Mouse (Mus musculus) CH12F3 (cell line): ENCODE measurements around the gene Rfc2.

Experiments
- in situ Hi-C: fragments of 300-500 bp; cut with MboI; formaldehyde crosslinking; loops from 2 replicates; pipeline ENCODE4 v1.14.3; 2020; ENCODE audit warnings: low sequenced_read_pairs

Gene Rfc2

DNA sequence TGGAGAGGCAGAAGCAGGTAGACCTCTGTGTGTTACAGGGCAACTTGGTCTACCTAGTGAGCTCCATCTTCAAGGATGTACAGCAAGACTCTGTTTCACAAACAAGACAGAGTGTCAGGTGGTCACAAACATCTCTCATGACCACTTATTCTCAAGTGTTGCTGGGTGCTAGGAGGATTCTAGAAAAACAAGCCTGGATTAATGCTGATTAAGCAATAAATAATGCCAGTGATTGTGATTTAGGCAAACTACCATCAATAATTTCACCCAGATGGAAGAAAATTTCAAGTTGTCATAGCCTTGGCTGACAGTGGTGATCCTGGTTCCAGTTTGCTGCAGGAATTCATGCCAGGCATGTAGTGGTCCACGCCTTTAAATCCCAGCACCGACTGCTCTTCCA, 16.9 kb upstream of the Rfc2 start:
- in situ Hi-C loops: no loop called here

DNA sequence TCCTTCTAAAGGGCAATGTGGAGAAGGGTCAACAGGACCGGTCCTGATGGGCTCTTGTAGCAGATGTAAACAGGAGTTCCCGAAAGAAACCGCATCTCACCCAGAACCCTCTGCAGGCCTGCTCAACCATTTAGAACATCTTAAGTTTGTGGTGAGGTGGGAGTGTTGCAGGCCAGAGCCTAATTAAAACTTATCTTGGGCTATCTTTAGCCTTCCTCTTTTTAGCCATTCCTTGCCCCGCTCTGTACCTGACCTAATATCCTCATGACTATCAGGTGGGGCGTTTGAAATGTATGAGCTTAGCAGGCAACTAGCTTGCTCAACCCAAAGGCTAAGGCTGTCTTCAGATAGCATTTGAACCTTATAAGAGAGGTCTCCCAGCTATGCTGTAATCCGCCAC, 15.5 kb upstream of the Rfc2 start:
- in situ Hi-C loops: no loop called here

- in situ Hi-C loops: no loop called here
Observed at GRCm38 (mm10) chr5:134567445-134567844, 13.7 kb upstream of the Rfc2 start.

GRCm38 (mm10) chr5:134568030-134568429, 13.1 kb upstream of the Rfc2 start:
- in situ Hi-C loops: no loop called here

DNA sequence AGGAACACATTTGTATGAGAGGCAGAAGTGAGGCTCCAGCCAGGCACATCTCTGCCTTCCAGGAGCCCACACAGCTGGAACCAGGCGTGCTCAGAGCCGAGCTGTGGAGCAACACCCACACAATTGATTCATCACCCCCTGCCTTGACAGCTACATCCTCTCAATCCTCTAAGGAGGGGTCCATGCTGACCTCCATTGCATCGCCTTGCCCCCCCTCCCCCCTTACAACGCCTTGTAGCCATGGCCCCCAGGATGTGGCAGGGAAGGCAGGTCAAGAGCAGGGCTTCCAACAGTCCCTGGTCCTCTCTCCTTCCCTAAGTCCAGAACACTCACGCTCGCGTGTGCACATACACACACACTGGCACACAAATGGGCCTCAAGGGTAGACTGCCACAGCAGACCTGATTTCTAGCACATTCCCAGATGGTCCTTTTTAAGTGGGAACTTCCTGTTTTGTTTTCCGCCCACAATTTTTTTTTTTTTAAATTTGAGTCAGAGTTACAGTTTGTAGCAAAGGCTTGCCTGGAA, 12.1 kb upstream of the Rfc2 start:
- in situ Hi-C loops: no loop called here

DNA sequence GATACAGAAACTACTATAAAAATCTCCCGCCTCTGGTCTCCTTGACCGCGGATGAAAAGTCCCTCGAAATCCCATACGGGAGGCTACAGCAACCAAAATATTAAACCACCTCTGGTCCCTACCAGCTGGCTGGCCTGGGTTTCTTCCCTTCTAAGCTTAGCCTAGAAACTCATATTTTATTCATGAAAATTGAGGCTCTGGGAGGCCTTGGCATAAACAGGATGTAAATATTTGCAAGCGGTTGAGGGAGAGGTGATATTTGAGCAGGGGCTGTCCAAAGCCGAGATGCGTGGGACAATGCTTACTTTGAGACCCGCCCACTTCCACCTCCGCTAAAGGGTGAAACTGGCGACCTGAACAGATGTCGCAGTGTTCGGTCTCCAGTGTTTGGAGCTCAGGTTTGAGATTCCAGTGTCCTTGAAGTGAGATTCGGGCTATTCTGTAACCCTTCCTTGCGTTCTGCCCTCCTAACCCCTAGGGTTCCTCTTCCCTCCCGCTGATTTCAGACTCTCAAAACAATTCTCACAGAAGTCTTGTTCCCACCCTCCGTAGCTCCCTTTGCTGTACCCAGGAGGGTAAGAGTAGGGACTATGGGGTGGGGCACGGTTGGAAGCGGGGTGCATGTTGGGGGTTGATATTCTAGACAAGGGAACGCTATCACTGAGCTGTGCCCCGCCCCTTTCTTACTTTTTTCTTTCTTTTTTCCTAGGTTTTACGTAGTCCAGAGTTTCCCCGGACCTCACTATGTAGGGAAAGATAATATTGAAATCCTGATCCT, 9.2 kb upstream of the Rfc2 start:
- in situ Hi-C loops: loop anchor here (10.0 kb wide), 1 partner anchor 57 kb away; no protein-coding TSS in a partner anchor

- in situ Hi-C loops: loop anchor here (10.0 kb wide), 1 partner anchor 58 kb away; no protein-coding TSS in a partner anchor
Observed at GRCm38 (mm10) chr5:134572508-134573214, 8.5 kb upstream of the Rfc2 start.

GRCm38 (mm10) chr5:134575833-134576232, 5.3 kb upstream of the Rfc2 start:
- in situ Hi-C loops: loop anchor here (10.0 to 25.0 kb wide), 2 partner anchors 61 to 189 kb away; no protein-coding TSS in a partner anchor

- in situ Hi-C loops: loop anchor here (10.0 to 25.0 kb wide), 2 partner anchors 62 to 189 kb away; no protein-coding TSS in a partner anchor
Observed at GRCm38 (mm10) chr5:134576517-134577220, 4.5 kb upstream of the Rfc2 start.

DNA sequence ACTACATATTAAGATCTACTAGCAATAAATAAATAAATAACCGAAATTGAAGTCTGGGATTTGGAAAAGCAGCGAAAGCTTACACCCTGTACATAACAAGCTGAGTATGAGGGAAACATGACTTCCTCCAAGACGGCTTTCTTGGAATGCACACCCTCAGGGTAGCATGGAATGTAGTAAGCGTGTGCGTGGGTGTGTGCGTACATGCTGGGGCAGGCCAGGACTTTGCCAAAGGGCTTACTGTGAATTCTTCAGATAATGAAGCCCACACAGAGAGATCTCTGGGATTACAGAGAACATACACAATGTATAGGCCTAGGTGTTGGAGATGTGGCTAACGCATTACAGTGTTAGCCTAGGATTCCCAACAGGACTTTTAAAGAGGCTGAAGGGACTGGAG, 3.6 kb upstream of the Rfc2 start:
- in situ Hi-C loops: loop anchor here (10.0 to 25.0 kb wide), 2 partner anchors 63 to 190 kb away; no protein-coding TSS in a partner anchor

DNA sequence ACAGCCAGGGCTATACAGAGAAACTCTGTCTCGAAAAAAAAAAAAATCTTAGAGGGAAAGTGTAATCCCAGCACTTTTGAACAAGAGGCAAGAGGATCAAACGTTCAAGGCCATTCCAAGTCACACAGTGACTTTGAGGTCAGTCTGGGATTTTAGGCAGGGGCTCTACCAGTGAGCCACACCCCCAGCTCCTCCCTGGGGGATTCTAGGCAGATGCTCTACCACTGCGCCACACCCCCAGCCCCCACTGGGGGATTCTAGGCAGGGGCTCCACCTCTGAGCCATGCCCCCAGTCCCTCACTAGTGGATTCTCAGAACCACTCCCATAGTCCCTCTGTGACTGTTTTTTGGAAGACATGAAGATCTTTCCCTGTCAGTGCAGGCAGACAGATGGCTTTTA, 2.0 kb upstream of the Rfc2 start:
- in situ Hi-C loops: loop anchor here (10.0 to 25.0 kb wide), 2 partner anchors 64 to 192 kb away; no protein-coding TSS in a partner anchor

- in situ Hi-C loops: loop anchor here (5.0 to 25.0 kb wide), 2 partner anchors 35 to 195 kb away; partner anchors contain the start of gene Lat2
Observed at GRCm38 (mm10) chr5:134582221-134582907, 1.2 kb downstream of the Rfc2 start.

DNA sequence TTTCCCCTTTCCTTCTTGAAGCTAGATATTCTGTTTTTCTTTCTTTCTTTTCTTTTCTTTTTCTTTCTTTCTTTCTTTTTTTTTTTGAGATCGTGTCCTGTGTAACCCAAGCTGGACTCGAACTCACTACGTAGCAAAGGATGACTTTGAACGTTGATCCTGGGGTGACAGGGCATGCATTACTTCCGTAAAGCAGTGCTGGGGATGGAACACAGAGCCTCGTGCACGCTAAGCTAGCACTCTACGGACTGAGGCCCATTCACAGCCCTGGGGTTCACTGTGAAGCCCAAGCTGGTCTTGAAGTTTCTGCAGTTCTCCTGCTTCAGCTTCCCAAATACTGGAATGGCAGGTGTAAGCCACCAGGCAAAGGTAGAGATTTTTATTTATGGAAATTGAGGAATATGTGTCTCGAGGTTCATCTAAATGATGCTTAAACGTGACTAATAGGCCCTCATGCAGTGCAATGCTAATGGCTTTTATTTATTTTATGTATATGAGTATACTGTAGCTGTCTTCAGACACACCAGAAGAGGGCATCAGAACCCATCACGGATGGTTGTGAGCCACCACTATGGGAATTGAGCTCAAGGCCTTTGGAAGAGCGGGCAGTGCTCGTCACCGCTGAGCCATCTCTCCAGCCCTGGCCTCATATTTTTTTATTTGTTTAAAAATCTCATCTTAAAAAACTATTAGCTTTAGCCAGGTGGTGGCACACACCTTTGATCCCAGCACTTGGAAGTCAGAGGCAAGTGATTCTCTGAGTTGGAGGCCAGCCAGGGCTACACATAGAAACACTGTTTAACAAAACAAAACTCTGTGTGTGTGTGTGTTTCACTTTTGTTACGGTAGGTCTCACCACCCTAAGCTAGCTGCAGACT, 2.1 kb downstream of the Rfc2 start:
- in situ Hi-C loops: loop anchor here (5.0 to 25.0 kb wide), 2 partner anchors 34 to 196 kb away; partner anchors contain the start of gene Lat2

DNA sequence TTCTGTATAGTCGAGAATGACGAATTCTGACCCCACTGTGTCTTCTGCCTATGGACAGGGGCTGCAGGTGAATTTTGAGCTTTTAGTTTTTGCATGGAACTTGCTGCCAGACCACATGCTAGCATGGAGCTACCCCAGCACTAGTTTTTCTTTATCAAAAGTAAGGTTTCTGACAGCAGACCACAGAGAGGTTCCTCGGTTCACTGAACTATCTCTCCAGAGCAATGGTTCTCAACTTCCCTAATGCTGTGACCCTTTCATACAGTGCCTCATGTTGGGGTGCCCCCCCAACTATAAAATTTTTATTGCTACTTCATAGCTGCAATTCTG, 2.7 kb downstream of the Rfc2 start:
- in situ Hi-C loops: loop anchor here (5.0 to 25.0 kb wide), 2 partner anchors 33 to 197 kb away; partner anchors contain the start of gene Lat2

- in situ Hi-C loops: loop anchor here (5.0 to 25.0 kb wide), 2 partner anchors 33 to 197 kb away; partner anchors contain the start of gene Lat2
Observed at GRCm38 (mm10) chr5:134584798-134585197, 3.6 kb downstream of the Rfc2 start.

DNA sequence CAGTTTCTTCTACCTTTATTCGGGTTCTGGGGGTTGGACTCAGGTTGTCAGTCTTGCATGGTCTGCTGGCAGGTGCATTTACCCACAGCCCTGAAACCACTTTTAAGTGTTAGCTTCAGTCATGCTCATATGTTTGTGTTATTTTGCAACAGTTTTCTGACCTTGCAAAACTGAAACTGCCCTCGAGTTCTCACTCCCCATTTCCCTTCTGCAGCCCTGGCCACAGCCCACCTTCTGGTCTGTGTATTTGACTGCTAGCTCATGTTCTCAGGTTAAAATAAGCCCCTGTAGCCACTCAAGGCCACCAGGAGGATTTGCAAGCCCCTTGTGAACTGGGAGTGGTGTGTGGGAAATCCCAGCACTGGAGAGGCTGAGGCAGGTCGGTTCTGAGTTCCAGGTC, 8.7 kb downstream of the Rfc2 start:
- in situ Hi-C loops: loop anchor here (25.0 kb wide), 1 partner anchor 203 kb away; no protein-coding TSS in a partner anchor

- in situ Hi-C loops: loop anchor here (25.0 kb wide), 1 partner anchor 205 kb away; no protein-coding TSS in a partner anchor
Observed at GRCm38 (mm10) chr5:134592026-134592581, 10.9 kb downstream of the Rfc2 start.

DNA sequence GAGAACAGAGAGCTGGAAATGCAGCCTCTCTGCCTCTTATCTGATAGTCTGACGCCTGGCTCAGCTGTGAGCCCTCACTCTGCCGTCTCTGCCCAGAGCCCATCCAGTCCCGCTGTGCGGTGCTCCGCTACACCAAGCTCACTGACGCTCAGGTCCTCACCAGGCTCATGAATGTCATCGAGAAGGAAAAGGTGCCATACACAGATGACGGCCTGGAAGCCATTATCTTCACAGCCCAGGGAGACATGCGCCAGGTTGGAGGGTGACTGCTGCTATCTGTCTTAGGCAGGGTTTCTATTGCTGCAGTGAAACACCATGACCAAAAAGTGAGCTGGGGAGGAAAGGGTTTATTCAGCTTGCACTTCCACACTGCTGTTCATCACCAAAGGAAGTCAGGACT, 11.9 kb downstream of the Rfc2 start:
- in situ Hi-C loops: loop anchor here (25.0 kb wide), 1 partner anchor 206 kb away; no protein-coding TSS in a partner anchor

DNA sequence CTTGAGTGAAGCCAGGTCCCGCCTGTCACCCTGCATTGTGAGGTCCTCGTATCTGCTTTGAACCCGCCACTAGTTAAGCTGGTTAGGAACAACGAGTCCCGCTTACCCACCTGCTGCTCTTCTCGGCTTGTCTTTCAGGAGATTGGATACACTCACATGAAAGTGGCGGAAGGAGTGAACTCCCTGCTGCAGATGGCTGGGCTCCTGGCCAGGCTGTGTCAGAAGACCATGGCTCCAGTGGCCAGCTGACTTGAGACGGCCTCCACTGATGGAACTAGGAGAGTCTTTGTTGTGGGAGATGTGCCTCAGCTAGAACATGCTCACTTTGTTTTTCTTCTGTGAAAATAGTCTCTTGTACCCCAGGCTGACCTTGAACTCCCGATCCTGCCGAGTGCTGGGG, 16.5 kb downstream of the Rfc2 start:
- in situ Hi-C loops: loop anchor here (25.0 kb wide), 1 partner anchor 210 kb away; no protein-coding TSS in a partner anchor
